Mouse (Mus musculus) small intestine, adult 2 months (tissue): Measurements from ENCODE around the gene Ormdl3.
A peak's percentile ranks its signal among the peaks of the same experiment; 100 is the strongest.

ENCODE experiments used
- CTCF ChIP-seq: fragments of 200-500 bp; IDR thresholded peaks from 2 replicates; pipeline ENCODE4 v1.5.1; 2012; ENCODE audit warnings: low read depth, mild to moderate bottlenecking, control low read depth, inconsistent platforms, low read length, moderate library complexity, mixed read lengths; ENCODE audit not compliant: insufficient replicate concordance, insufficient read length; ENCODE audit errors: extremely low read depth
- POLR2A ChIP-seq: fragments of 200-500 bp; IDR thresholded peaks from 2 replicates; pipeline ENCODE4 v1.6.1; 2012; ENCODE audit warnings: low read depth, mild to moderate bottlenecking, control low read depth, inconsistent platforms, low read length, moderate library complexity

GRCm38 (mm10) chr11:98580301-98581121 is 6.7 kb downstream of the Ormdl3 start:
- TF ChIP-seq POLR2A (peak; percentile 16; the same call in 1 of the 2 replicates), CTCF (no peak)
